Mouse (Mus musculus) MEL (cell line): ENCODE results near the gene Trp53i13. TPM values are rescaled to one million over a fixed set of nuclear protein-coding genes. Genes with fewer than 3 reads are reported as not detected.
A peak's percentile ranks its signal among the peaks of the same experiment; 100 is the strongest.

ENCODE experiments used
- DNase-seq: peaks from one replicate; pipeline ENCODE4 v3.0.0; 2011; ENCODE audit warnings: low read depth, low spot score
- H3K27ac ChIP-seq: 2 replicates; pipeline ENCODE4 v1.5.1; 2012; ENCODE audit warnings: low read depth, mild to moderate bottlenecking, control low read depth, low read length, moderate library complexity; ENCODE audit not compliant: control insufficient read depth
- H3K27me3 ChIP-seq, 2 experiments: fragments of 150-350 bp in 1 of 2; sonication (generic) in 1 of 2; 2 replicates each; pipeline ENCODE4 v1.6.1; 2012; ENCODE audit warnings: low read length in 2 of 2, mild to moderate bottlenecking in 2 of 2, improper control_type of control experiment in 1 of 2, moderate library complexity in 1 of 2; ENCODE audit not compliant: insufficient read depth in 2 of 2, control insufficient read depth in 1 of 2
- H3K36me3 ChIP-seq, 2 experiments: 2 replicates each; pipeline ENCODE4 v1.6.1; 2012 to 2014; ENCODE audit warnings: low read length in 2 of 2, improper control_type of control experiment in 1 of 2, inconsistent platforms in 1 of 2, mild to moderate bottlenecking in 1 of 2; ENCODE audit not compliant: insufficient read depth in 2 of 2, control insufficient read depth in 1 of 2
- H3K4me1 ChIP-seq, 2 experiments: fragments of 150-350 bp in 1 of 2; sonication (generic) in 1 of 2; 2 replicates each; pipeline ENCODE4 v1.6.1; 2012; ENCODE audit warnings: low read length in 2 of 2, improper control_type of control experiment in 1 of 2, mild to moderate bottlenecking in 1 of 2; ENCODE audit not compliant: insufficient read depth in 2 of 2, control insufficient read depth in 1 of 2
- H3K4me3 ChIP-seq, 2 experiments: fragments of 150-350 bp in 1 of 2; sonication (generic) in 1 of 2; 2 replicates each; pipeline ENCODE4 v1.5.1; 2012; ENCODE audit warnings: low read depth in 2 of 2, low read length in 2 of 2, mild to moderate bottlenecking in 2 of 2, moderate library complexity in 2 of 2, control low read depth in 1 of 2, improper control_type of control experiment in 1 of 2; ENCODE audit not compliant: control insufficient read depth in 1 of 2, insufficient read depth in 1 of 2
- H3K79me2 ChIP-seq: 2 replicates; pipeline ENCODE4 v1.6.1; 2012; ENCODE audit warnings: mild to moderate bottlenecking, low read length, moderate library complexity; ENCODE audit not compliant: control insufficient read depth, poor library complexity, insufficient read depth
- H3K9ac ChIP-seq: 2 replicates; pipeline ENCODE4 v1.6.1; 2012; ENCODE audit warnings: low read depth, mild to moderate bottlenecking, control low read depth, low read length, moderate library complexity; ENCODE audit not compliant: control insufficient read depth, poor library complexity, severe bottlenecking
- H3K9me3 ChIP-seq: fragments of 150-350 bp; sonication (generic); replicated peaks from 2 replicates; pipeline ENCODE4 v1.6.1; 2012; ENCODE audit warnings: mild to moderate bottlenecking, low read length, improper control_type of control experiment, moderate library complexity; ENCODE audit not compliant: insufficient read depth
- CHD1 ChIP-seq: IDR thresholded peaks from 2 replicates; pipeline ENCODE4 v1.6.1; 2012; ENCODE audit warnings: low read depth, mild to moderate bottlenecking, inconsistent platforms, low read length, improper control_type of control experiment
- CHD2 ChIP-seq: IDR thresholded peaks from 2 replicates; pipeline ENCODE4 v1.6.1; 2011; ENCODE audit warnings: low read length, improper control_type of control experiment
- CTCF ChIP-seq, 3 experiments: IDR thresholded peaks in 2 of 3; conservative IDR thresholded peaks in 1 of 3; 2 replicates each; pipeline ENCODE4 v1.5.1; 2011 to 2012; ENCODE audit warnings: low read length in 3 of 3, low read depth in 2 of 3, mild to moderate bottlenecking in 2 of 3, improper control_type of control experiment in 1 of 3, inconsistent platforms in 1 of 3, mixed read lengths in 1 of 3, moderate library complexity in 1 of 3; ENCODE audit not compliant: control insufficient read depth in 1 of 3, insufficient read depth in 1 of 3, poor library complexity in 1 of 3, severe bottlenecking in 1 of 3
- ELF1 ChIP-seq: IDR thresholded peaks from 2 replicates; pipeline ENCODE4 v1.6.1; 2014; ENCODE audit warnings: low read depth, mild to moderate bottlenecking, inconsistent platforms, low read length, improper control_type of control experiment, moderate library complexity
- EP300 ChIP-seq, 2 experiments: IDR thresholded peaks; 2 replicates each; pipeline ENCODE4 v1.6.1; 2011; ENCODE audit warnings: improper control_type of control experiment in 2 of 2, low read length in 2 of 2, low read depth in 1 of 2, mild to moderate bottlenecking in 1 of 2
- HCFC1 ChIP-seq: IDR thresholded peaks from 2 replicates; pipeline ENCODE4 v1.6.1; 2012; ENCODE audit warnings: low read depth, mild to moderate bottlenecking, inconsistent platforms, low read length, improper control_type of control experiment, moderate library complexity
- MAFK ChIP-seq: IDR thresholded peaks from 2 replicates; pipeline ENCODE4 v1.6.1; 2011; ENCODE audit warnings: low read depth, mild to moderate bottlenecking, low read length, improper control_type of control experiment, borderline replicate concordance
- MAZ ChIP-seq: IDR thresholded peaks from 2 replicates; pipeline ENCODE4 v1.6.1; 2012; ENCODE audit warnings: low read depth, mild to moderate bottlenecking, inconsistent platforms, low read length, improper control_type of control experiment
- MEF2A ChIP-seq: IDR thresholded peaks from 2 replicates; pipeline ENCODE4 v1.6.1; 2014; ENCODE audit warnings: low read depth, mild to moderate bottlenecking, inconsistent platforms, low read length, improper control_type of control experiment; ENCODE audit not compliant: poor library complexity, insufficient replicate concordance, severe bottlenecking; ENCODE audit errors: extremely low read depth
- MXI1 ChIP-seq: IDR thresholded peaks from 2 replicates; pipeline ENCODE4 v1.6.1; 2011; ENCODE audit warnings: mild to moderate bottlenecking, low read depth, low read length, improper control_type of control experiment
- MYC ChIP-seq: IDR thresholded peaks from 2 replicates; pipeline ENCODE4 v1.6.1; 2011; ENCODE audit warnings: low read depth, mild to moderate bottlenecking, low read length, improper control_type of control experiment, moderate library complexity
- NELFE ChIP-seq: IDR thresholded peaks from 2 replicates; pipeline ENCODE4 v1.6.1; 2011; ENCODE audit warnings: low read depth, low read length, improper control_type of control experiment
- NRF1 ChIP-seq: IDR thresholded peaks from 2 replicates; pipeline ENCODE4 v1.6.1; 2014; ENCODE audit warnings: low read depth, mild to moderate bottlenecking, inconsistent platforms, low read length, improper control_type of control experiment, moderate library complexity; ENCODE audit not compliant: poor library complexity, insufficient read depth, severe bottlenecking
- POLR2A ChIP-seq, 2 experiments: IDR thresholded peaks; 2 replicates each; pipeline ENCODE4 v1.6.1; 2011 to 2012; ENCODE audit warnings: low read length in 2 of 2, mild to moderate bottlenecking in 2 of 2, control low read depth in 1 of 2, improper control_type of control experiment in 1 of 2, low read depth in 1 of 2, moderate library complexity in 1 of 2; ENCODE audit not compliant: control insufficient read depth in 1 of 2, insufficient read depth in 1 of 2, poor library complexity in 1 of 2
- POLR2AphosphoS2 ChIP-seq: IDR thresholded peaks from 2 replicates; pipeline ENCODE4 v1.6.1; 2011; ENCODE audit warnings: low read length, improper control_type of control experiment
- POLR2AphosphoS5 ChIP-seq: IDR thresholded peaks from 2 replicates; pipeline ENCODE4 v1.6.1; 2012; ENCODE audit warnings: low read depth, borderline replicate concordance, mild to moderate bottlenecking, inconsistent platforms, low read length, moderate library complexity, mixed read lengths
- RAD21 ChIP-seq: IDR thresholded peaks from 2 replicates; pipeline ENCODE4 v1.6.1; 2011; ENCODE audit warnings: mild to moderate bottlenecking, low read depth, low read length, improper control_type of control experiment
- SIN3A ChIP-seq: IDR thresholded peaks from 2 replicates; pipeline ENCODE4 v1.6.1; 2012; ENCODE audit warnings: low read length, improper control_type of control experiment, inconsistent platforms
- SMC3 ChIP-seq: IDR thresholded peaks from 2 replicates; pipeline ENCODE4 v1.6.1; 2011; ENCODE audit warnings: low read depth, low read length, improper control_type of control experiment
- TBP ChIP-seq: IDR thresholded peaks from 2 replicates; pipeline ENCODE4 v1.8.0; 2011; ENCODE audit warnings: low read depth, low read length, improper control_type of control experiment
- TCF12 ChIP-seq: IDR thresholded peaks from 2 replicates; pipeline ENCODE4 v1.6.1; 2014; ENCODE audit warnings: low read depth, mild to moderate bottlenecking, inconsistent platforms, low read length, improper control_type of control experiment, moderate library complexity
- ZMIZ1 ChIP-seq: IDR thresholded peaks from 2 replicates; pipeline ENCODE4 v1.6.1; 2012; ENCODE audit warnings: low read depth, mild to moderate bottlenecking, inconsistent platforms, low read length, improper control_type of control experiment, moderate library complexity
- ZNF384 ChIP-seq: IDR thresholded peaks from 2 replicates; pipeline ENCODE4 v1.6.1; 2012; ENCODE audit warnings: low read depth, mild to moderate bottlenecking, inconsistent platforms, low read length, improper control_type of control experiment
- polyA plus RNA-seq, 2 experiments: library from polyadenylated mRNA; stranded (reverse) in 1 of 2; unstranded in 1 of 2; fragments of >175 nt in 1 of 2; fragments of >200 nt in 1 of 2; gene quantifications; 2 replicates each; pipeline versions ENCODE4 v1.2.1 to v1.2.4; 2012; ENCODE audit warnings: low replicate concordance in 2 of 2, low read depth in 1 of 2; ENCODE audit not compliant: insufficient read length in 2 of 2, insufficient read depth in 1 of 2, missing spikeins in 1 of 2
- total RNA-seq: library from RNA; depleted of rRNA; stranded (reverse); fragments of 300-350 nt; gene quantifications from 2 replicates; pipeline ENCODE4 v1.2.3, GENCODE M21; 2012

Gene Trp53i13
- total and polyA plus RNA-seq, 3 experiments: 6.0 to 12.3 TPM; not detected in 1

GRCm38 (mm10) chr11:77493512-77494343 is 22.1 kb downstream of the Trp53i13 start, which contains the start of gene Git1:
TSS of gene Git1 (plus strand) at chr11:77493562.
- TF ChIP-seq SIN3A (0 out of 2 replicates have a peak, but pooled peaks have one; percentile 29), ELF1 (peak; percentile 46; the same call in 1 of the 2 replicates), TBP (0 out of 2 replicates have a peak, but pooled peaks have one; percentile 22), NELFE (no peak), CTCF (IDR thresholded peaks at IDR 0.05 in 2 of 3, conservative IDR thresholded peaks at IDR 0.05 in 1 of 3; ENCODE audit: control insufficient read depth in 1 of 3, insufficient read depth in 1 of 3, low read depth in 2 of 3, low read length in 3 of 3, poor library complexity in 1 of 3, severe bottlenecking in 1 of 3) (peak in 2 of 3 experiments; percentile 1 to 43; a peak in 2 of 6 replicates), ZNF384 (no peak), MXI1 (peak; percentile 74), MYC (0 out of 2 replicates have a peak, but pooled peaks have one; percentile 18)
- Histone ChIP-seq H3K36me3 (peaks cover 0 to 15% of the 10 kb centered on the region in 2 experiments; a peak in 2 of 4 replicates), H3K4me1 (peaks cover 2 to 22% of the 10 kb centered on the region in 2 experiments; a peak in 3 of 4 replicates), H3K79me2 (peaks cover 59% of the 10 kb centered on the region), H3K4me3 (peak within 1 kb of the TSS; percentile 86 to 90), H3K9me3 (no peaks in the 10 kb centered on the region), H3K27me3 (no peaks in the 10 kb centered on the region), H3K27ac (peak within 1 kb of the TSS; percentile 96), H3K9ac (peak within 1 kb of the TSS; percentile 93)
- peak; percentile 77 for DNase-seq

- peak overlapping the region; percentile 93 for H3K9ac ChIP-seq
- H3K27ac ChIP-seq: peak overlapping the region; percentile 96
- H3K79me2 ChIP-seq: peaks cover 60% of the 10 kb centered on the region
- H3K4me1 ChIP-seq: peaks cover 2 to 30% of the 10 kb centered on the region in 2 experiments; a peak in 3 of 4 replicates
- peak; percentile 64 to 84; a peak in 3 of 4 replicates for TF ChIP-seq POLR2A (IDR thresholded peaks at IDR 0.05; ENCODE audit: control insufficient read depth in 1 of 2, insufficient read depth in 1 of 2, low read depth in 1 of 2, low read length in 2 of 2, poor library complexity in 1 of 2)
- 0 out of 4 replicates have a peak, but pooled peaks of 1 of the 2 experiments have one; percentile 7 for TF ChIP-seq EP300 (IDR thresholded peaks at IDR 0.05; ENCODE audit: low read depth in 1 of 2, low read length in 2 of 2)
- peak; percentile 53; the same call in 1 of the 2 replicates for TF ChIP-seq SIN3A
- peak; percentile 44; the same call in 1 of the 2 replicates for TF ChIP-seq TCF12
- TF ChIP-seq ELF1: peak; percentile 61
- TF ChIP-seq MAFK: no peak
- TF ChIP-seq ZMIZ1: peak; percentile 58; the same call in 1 of the 2 replicates
- TF ChIP-seq NRF1: peak; percentile 69
- peak in 1 of 3 experiments; percentile 4; a peak in 2 of 6 replicates for TF ChIP-seq CTCF (IDR thresholded peaks at IDR 0.05 in 2 of 3, conservative IDR thresholded peaks at IDR 0.05 in 1 of 3; ENCODE audit: control insufficient read depth in 1 of 3, insufficient read depth in 1 of 3, low read depth in 2 of 3, low read length in 3 of 3, poor library complexity in 1 of 3, severe bottlenecking in 1 of 3)
- TF ChIP-seq CHD2: no peak
- TF ChIP-seq CHD1: peak; percentile 42; the same call in 1 of the 2 replicates
- TF ChIP-seq POLR2AphosphoS5: no peak
- TF ChIP-seq HCFC1: peak; percentile 76
- TF ChIP-seq RAD21: no peak
- peak; percentile 91 for TF ChIP-seq MAZ
- TF ChIP-seq NELFE: peak; percentile 88
- TF ChIP-seq MEF2A: peak; percentile 24; the same call in 1 of the 2 replicates
- TF ChIP-seq SMC3: no peak
- peak; percentile 9; the same call in 1 of the 2 replicates for TF ChIP-seq TBP
- peak; percentile 76; the same call in 1 of the 2 replicates for TF ChIP-seq POLR2AphosphoS2
- H3K9me3 ChIP-seq: no peaks in the 10 kb centered on the region
- peak overlapping the region; percentile 86 to 90 for H3K4me3 ChIP-seq
- peak; percentile 97 for DNase-seq
- peaks cover 0 to 22% of the 10 kb centered on the region in 2 experiments; a peak in 2 of 4 replicates for H3K36me3 ChIP-seq
- H3K27me3 ChIP-seq: no peaks in the 10 kb centered on the region
Measured at GRCm38 (mm10) chr11:77492911-77493332, 22.9 kb downstream of the Trp53i13 start.
